Mouse (Mus musculus) cortical plate, adult 2 months (tissue): Measurements from ENCODE around the gene Gm3336.

Source experiments
- CTCF ChIP-seq: fragments of 200-500 bp; IDR thresholded peaks from 2 replicates; pipeline ENCODE4 v1.5.1; 2011; ENCODE audit warnings: mild to moderate bottlenecking, control low read depth, low read length; ENCODE audit not compliant: insufficient read depth; ENCODE audit errors: extremely low read depth
- POLR2A ChIP-seq: fragments of 200-500 bp; IDR thresholded peaks from 2 replicates; pipeline ENCODE4 v1.6.1; 2011; ENCODE audit warnings: mild to moderate bottlenecking, low read length, control low read depth; ENCODE audit not compliant: insufficient read depth; ENCODE audit errors: extremely low read depth

DNA sequence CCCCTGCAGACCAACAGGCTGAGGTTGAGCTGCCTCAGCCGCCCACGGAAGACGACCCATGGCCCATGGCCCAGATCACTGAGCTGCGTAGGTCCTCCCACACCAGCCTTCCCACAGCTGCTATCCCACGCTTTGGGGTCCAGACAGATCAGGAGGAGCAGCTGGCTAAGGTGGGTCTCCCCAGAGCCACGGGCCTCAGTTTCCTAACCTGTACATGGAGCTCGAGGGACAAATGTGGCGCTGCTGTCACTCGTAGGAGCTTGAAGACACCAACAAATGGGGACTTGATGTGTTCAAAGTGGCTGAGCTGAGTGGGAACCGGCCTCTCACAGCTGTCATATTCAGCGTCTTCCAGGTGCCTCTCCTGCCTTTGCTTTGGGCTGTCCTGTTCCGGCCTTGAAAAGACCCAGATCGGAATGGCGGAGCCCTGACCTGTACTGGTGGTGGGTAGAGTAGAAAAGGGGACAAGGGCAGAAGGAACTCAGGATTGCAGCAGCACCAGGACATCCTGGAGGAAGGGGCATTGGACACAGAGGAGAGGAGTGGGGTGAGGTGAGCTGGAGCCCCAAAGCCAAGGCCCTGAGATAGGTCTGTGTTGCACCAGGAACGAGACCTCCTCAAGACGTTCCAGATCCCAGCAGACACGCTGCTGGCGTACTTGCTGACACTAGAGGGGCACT lies 29.0 kb downstream of the Gm3336 start:
- TF ChIP-seq CTCF (no peak), POLR2A (no peak)
